Mouse (Mus musculus): Measurements from ENCODE around the gene Mroh2a. TPM values are rescaled to one million over a fixed set of nuclear protein-coding genes. Genes with fewer than 3 reads are reported as not detected.

Mroh2a gene
- polyA plus RNA-seq, 1 experiment from 2014 or later: 1.5 TPM

GRCm38 (mm10) chr1:88275698-88276523, 49.1 kb downstream of the Mroh2a start:
- Histone ChIP-seq H3K4me2 (replicated peaks) (peak overlapping the region; percentile 59), H3K36me3 (peaks cover 34% of the 10 kb centered on the region), H3K9ac (peak overlapping the region; percentile 67), H3K27me3 (replicated peaks) (no peaks in the 10 kb centered on the region), H3K9me3 (no peaks in the 10 kb centered on the region), H3K4me3 (peak overlapping the region; percentile 55), H3K4me1 (peaks cover 16% of the 10 kb centered on the region), H3K27ac (no peak overlapping the region)
- WGBS: 69% methylated on average over 13 of the region's 13 CpGs
- no peak for ATAC-seq (ENCODE audit: low FRiP score, low read depth)

- WGBS: 35% methylated on average over 10 of the region's 10 CpGs
- Histone ChIP-seq H3K4me2 (replicated peaks) (peak overlapping the region; percentile 59), H3K9me3 (no peaks in the 10 kb centered on the region), H3K36me3 (peaks cover 30% of the 10 kb centered on the region), H3K9ac (peak overlapping the region; percentile 67), H3K27me3 (replicated peaks) (no peaks in the 10 kb centered on the region), H3K4me1 (peaks cover 16% of the 10 kb centered on the region), H3K4me3 (peak overlapping the region; percentile 55), H3K27ac (no peak overlapping the region)
- ATAC-seq (ENCODE audit: low FRiP score, low read depth): peak; percentile 45
Measured at GRCm38 (mm10) chr1:88276524-88277097, 49.8 kb downstream of the Mroh2a start.

DNA sequence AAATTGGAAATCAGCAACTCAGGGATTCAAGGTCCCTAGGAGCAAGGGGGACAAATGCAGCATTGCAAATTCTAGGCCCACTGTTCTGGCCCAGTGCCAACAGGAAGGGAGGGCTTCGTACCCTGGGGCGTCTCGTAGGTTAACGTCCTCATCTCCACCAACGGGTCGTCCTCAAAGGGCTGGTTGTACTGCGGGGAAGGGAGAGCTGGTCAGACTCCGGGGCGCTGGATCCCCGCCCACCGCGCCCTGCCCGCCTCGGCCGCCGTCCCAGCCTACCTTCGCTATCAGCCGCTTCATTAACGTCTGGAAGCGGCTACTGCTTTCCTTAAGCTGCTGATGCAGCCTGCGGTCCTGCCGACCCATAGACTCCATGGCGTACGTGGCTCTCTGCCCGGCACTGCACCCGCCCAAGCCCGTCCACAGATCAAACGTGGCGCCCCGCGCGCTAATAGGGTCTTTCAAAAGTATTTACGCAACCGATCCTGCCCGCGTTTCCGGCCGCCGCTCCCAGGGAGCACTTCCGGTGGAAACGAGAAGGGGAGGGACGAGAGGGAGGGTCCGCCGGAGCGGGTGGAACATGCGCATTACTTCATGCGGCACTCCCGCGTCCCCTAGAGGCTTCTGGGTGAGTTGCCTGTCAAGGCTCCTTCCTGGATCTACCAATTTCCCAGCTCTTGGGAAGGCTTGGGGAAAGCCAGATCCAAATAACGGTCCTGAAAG, 50.5 kb downstream of the Mroh2a start, which contains the start of the genes Hjurp and Trpm8:
Gene Hjurp (minus strand): TSS at position 536 of the 720 bp plus-strand sequence.
Gene Trpm8 (plus strand): TSS at position 564 of the 720 bp plus-strand sequence.
- 1% methylated on average over 50 of the region's 50 CpGs for WGBS
- Histone ChIP-seq H3K9me3 (peaks cover 5% of the 10 kb centered on the region; the same call in 1 of the 2 replicates), H3K4me2 (replicated peaks) (peak within 1 kb of the TSS; percentile 59), H3K27ac (no peak within 1 kb of the TSS), H3K27me3 (replicated peaks) (no peaks in the 10 kb centered on the region), H3K4me3 (peak within 1 kb of the TSS; percentile 55), H3K36me3 (peaks cover 25% of the 10 kb centered on the region), H3K4me1 (peaks cover 16% of the 10 kb centered on the region), H3K9ac (peak within 1 kb of the TSS; percentile 67)
- ATAC-seq (ENCODE audit: low FRiP score, low read depth): peak; percentile 96

- Histone ChIP-seq H3K27ac (no peak overlapping the region), H3K4me2 (replicated peaks) (peak overlapping the region; percentile 59), H3K9me3 (peaks cover 11% of the 10 kb centered on the region), H3K4me3 (peak overlapping the region; percentile 55), H3K4me1 (peaks cover 16% of the 10 kb centered on the region), H3K9ac (peak overlapping the region; percentile 67), H3K36me3 (peaks cover 19% of the 10 kb centered on the region), H3K27me3 (replicated peaks) (no peaks in the 10 kb centered on the region)
- WGBS: 69% methylated on average over 18 of the region's 18 CpGs
- peak; percentile 19 for ATAC-seq (ENCODE audit: low FRiP score, low read depth)
Measured at GRCm38 (mm10) chr1:88277818-88278511, 51.2 kb downstream of the Mroh2a start.

GRCm38 (mm10) chr1:88279111-88280005, 52.6 kb downstream of the Mroh2a start:
- Histone ChIP-seq H3K27ac (no peak overlapping the region), H3K4me1 (peaks cover 16% of the 10 kb centered on the region), H3K9ac (no peak overlapping the region), H3K4me3 (no peak overlapping the region), H3K36me3 (peaks cover 7% of the 10 kb centered on the region), H3K4me2 (replicated peaks) (no peak overlapping the region), H3K9me3 (peaks cover 25% of the 10 kb centered on the region), H3K27me3 (replicated peaks) (no peaks in the 10 kb centered on the region)
- WGBS: 73% methylated on average over 9 of the region's 9 CpGs
- no peak for ATAC-seq (ENCODE audit: low FRiP score, low read depth)

DNA sequence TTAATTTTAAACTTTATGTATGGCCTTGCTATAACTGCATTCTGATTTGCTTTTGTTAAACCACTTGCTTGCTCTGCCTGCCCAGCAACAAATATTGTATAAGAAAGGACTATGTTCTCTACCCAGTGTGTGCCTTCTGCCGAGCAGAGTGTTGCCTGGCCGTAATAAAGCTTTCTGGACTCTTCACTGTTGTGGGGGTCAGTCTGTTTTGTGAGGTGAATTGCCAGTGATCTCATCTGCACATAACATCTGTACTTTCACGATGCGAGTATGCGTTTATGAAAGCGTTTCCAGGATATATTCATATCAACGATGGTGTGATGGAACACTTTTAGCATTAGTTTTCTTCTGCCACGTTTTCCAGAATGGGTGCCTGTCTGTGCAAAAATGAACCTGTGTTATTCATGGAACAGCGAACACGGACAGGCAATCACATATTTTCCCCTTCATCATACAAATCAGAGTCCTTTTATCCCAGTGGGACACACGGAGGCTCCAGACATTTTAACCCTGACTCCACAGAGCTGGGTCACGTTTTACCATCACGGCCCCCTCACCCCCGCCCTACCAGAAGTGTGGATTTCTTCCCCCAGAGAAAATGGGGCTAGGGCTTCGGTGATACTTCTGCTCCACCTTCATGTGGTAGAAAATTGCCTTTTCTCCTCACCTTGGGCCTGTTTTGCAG, 53.4 kb downstream of the Mroh2a start:
- 76% methylated on average over 15 of the region's 15 CpGs for WGBS
- no peak overlapping the region for H3K4me3 ChIP-seq
- H3K27me3 ChIP-seq (replicated peaks): no peaks in the 10 kb centered on the region
- no peak overlapping the region for H3K4me2 ChIP-seq (replicated peaks)
- H3K27ac ChIP-seq: no peak overlapping the region
- ATAC-seq (ENCODE audit: low FRiP score, low read depth): no peak
- H3K9ac ChIP-seq: no peak overlapping the region
- H3K4me1 ChIP-seq: peaks cover 16% of the 10 kb centered on the region
- H3K9me3 ChIP-seq: peaks cover 33% of the 10 kb centered on the region
- H3K36me3 ChIP-seq: no peaks in the 10 kb centered on the region

DNA sequence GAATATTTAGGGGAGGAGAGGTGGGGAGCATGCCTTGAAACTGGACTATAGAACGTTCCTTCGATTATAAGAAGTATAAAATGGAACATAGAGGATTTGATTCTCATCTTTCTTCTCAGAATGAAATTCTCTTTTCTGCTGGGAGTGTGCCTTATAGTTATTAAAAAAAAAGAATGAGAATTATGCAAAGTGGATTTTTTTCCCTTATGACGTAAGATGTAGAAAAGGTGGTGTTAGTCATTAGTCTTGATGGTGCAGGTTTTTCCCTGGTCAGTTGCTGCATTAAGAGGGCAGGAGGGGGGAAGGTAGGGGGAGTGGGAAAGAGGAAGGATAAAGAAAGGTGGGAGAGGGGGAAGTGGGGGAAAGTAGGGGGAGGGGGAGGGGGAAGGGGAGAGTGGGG, 55.5 kb downstream of the Mroh2a start:
- WGBS: 61% methylated on average over 3 of the region's 3 CpGs
- no peaks in the 10 kb centered on the region for H3K36me3 ChIP-seq
- H3K9ac ChIP-seq: no peak overlapping the region
- H3K4me1 ChIP-seq: no peaks in the 10 kb centered on the region
- H3K9me3 ChIP-seq: peaks cover 51% of the 10 kb centered on the region
- no peak overlapping the region for H3K27ac ChIP-seq
- no peak for ATAC-seq (ENCODE audit: low FRiP score, low read depth)
- no peak overlapping the region for H3K4me2 ChIP-seq (replicated peaks)
- H3K27me3 ChIP-seq (replicated peaks): no peaks in the 10 kb centered on the region
- no peak overlapping the region for H3K4me3 ChIP-seq

GRCm38 (mm10) chr1:88283376-88284227, 56.8 kb downstream of the Mroh2a start:
- Histone ChIP-seq H3K36me3 (no peaks in the 10 kb centered on the region), H3K4me3 (no peak overlapping the region), H3K27me3 (replicated peaks) (no peaks in the 10 kb centered on the region), H3K4me2 (replicated peaks) (no peak overlapping the region), H3K9me3 (peaks cover 64% of the 10 kb centered on the region), H3K4me1 (no peaks in the 10 kb centered on the region), H3K9ac (no peak overlapping the region), H3K27ac (no peak overlapping the region)
- ATAC-seq (ENCODE audit: low FRiP score, low read depth): no peak
- 80% methylated on average over 15 of the region's 15 CpGs for WGBS

DNA sequence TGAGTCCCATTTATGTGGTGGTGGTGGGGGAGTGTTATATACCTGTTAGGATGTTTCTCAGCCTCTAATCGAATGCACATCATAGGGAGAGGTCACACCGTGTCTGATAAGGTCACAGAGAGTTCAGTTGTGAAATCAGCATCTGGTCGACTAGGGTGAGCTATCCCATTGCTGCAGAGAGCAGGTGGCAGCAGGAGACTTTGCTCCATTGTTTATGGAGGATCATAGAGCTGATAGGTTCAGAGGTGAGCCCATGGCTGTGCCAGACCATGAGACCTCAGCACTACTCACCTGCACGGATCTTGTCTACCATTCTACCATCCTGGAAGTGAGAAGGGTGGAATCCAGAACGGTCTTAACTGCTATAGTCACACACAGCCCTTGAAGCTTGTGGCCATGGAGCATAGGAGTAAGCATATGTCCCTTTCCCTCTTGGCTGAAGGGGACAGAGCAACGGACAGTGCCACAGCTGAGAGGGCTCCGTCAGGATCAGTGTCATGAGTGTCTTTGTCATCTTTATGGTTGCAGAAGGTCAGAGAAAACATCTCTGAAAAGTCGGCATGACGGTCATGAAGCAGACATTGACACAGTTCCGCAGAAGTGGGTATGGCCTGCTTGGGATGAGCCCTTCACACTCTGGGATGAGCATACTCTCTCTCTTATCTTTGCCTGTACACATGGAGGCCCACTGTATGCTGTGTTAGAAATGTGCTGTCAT, 57.6 kb downstream of the Mroh2a start:
- H3K4me1 ChIP-seq: no peaks in the 10 kb centered on the region
- no peak overlapping the region for H3K27ac ChIP-seq
- no peak overlapping the region for H3K4me2 ChIP-seq (replicated peaks)
- no peak overlapping the region for H3K4me3 ChIP-seq
- ATAC-seq (ENCODE audit: low FRiP score, low read depth): 0 out of 2 replicates have a peak, but pooled peaks have one; percentile 13
- peaks cover 66% of the 10 kb centered on the region for H3K9me3 ChIP-seq
- H3K27me3 ChIP-seq (replicated peaks): no peaks in the 10 kb centered on the region
- WGBS: 62% methylated on average over 10 of the region's 10 CpGs
- H3K36me3 ChIP-seq: no peaks in the 10 kb centered on the region
- no peak overlapping the region for H3K9ac ChIP-seq

Measured in neural tube, embryonic 12.5 days (tissue).